Mouse (Mus musculus): ENCODE data around the gene Exoc4. TPM values are rescaled to one million over a fixed set of nuclear protein-coding genes. Genes with fewer than 3 reads are reported as not detected.
A peak's percentile ranks its signal among the peaks of the same experiment; 100 is the strongest.

The Exoc4 gene
- polyA plus RNA-seq, 1 experiment from 2014 or later, result 59.0 TPM

GRCm38 (mm10) chr6:33560925-33561324 lies 312.0 kb downstream of the Exoc4 start:
- Histone ChIP-seq H3K4me2 (replicated peaks) (no peak overlapping the region), H3K9me3 (no peaks in the 10 kb centered on the region), H3K27ac (replicated peaks) (no peak overlapping the region), H3K4me1 (0 out of 2 replicates have a peak, but pooled peaks cover 2% of the 10 kb centered on the region), H3K9ac (replicated peaks) (no peak overlapping the region), H3K4me3 (no peak overlapping the region), H3K36me3 (no peaks in the 10 kb centered on the region), H3K27me3 (no peaks in the 10 kb centered on the region)
- WGBS, result 88% methylated on average over 1 of the region's 1 CpGs
- ATAC-seq (replicated peaks), result no peak

GRCm38 (mm10) chr6:33561911-33562310 lies 313.0 kb downstream of the Exoc4 start:
- H3K4me3 ChIP-seq, result no peak overlapping the region
- no peak for ATAC-seq (replicated peaks)

GRCm38 (mm10) chr6:33575947-33576346 lies 327.1 kb downstream of the Exoc4 start:
- no peaks in the 10 kb centered on the region for H3K9me3 ChIP-seq
- no peak overlapping the region for H3K4me2 ChIP-seq (replicated peaks)
- H3K27ac ChIP-seq (replicated peaks), result no peak overlapping the region
- WGBS, result 86% methylated on average over 4 of the region's 4 CpGs
- no peaks in the 10 kb centered on the region for H3K4me1 ChIP-seq
- no peak for ATAC-seq (replicated peaks)
- no peaks in the 10 kb centered on the region for H3K36me3 ChIP-seq
- no peak overlapping the region for H3K4me3 ChIP-seq
- no peaks in the 10 kb centered on the region for H3K27me3 ChIP-seq
- no peak overlapping the region for H3K9ac ChIP-seq (replicated peaks)

More at GRCm38 (mm10) chr6:33561911-33562310, 313.0 kb downstream of the Exoc4 start:
- Histone ChIP-seq H3K4me1 (no peaks in the 10 kb centered on the region), H3K36me3 (no peaks in the 10 kb centered on the region), H3K9ac (replicated peaks) (no peak overlapping the region), H3K27ac (replicated peaks) (no peak overlapping the region), H3K4me2 (replicated peaks) (no peak overlapping the region), H3K9me3 (no peaks in the 10 kb centered on the region), H3K27me3 (no peaks in the 10 kb centered on the region)
- WGBS, result 88% methylated on average over 2 of the region's 2 CpGs

- H3K4me3 ChIP-seq, result no peak overlapping the region
- no peak overlapping the region for H3K27ac ChIP-seq (replicated peaks)
- H3K36me3 ChIP-seq, result no peaks in the 10 kb centered on the region
- H3K9ac ChIP-seq (replicated peaks), result no peak overlapping the region
- ATAC-seq (replicated peaks), result no peak
- no peak overlapping the region for H3K4me2 ChIP-seq (replicated peaks)
- H3K9me3 ChIP-seq, result no peaks in the 10 kb centered on the region
- H3K27me3 ChIP-seq, result no peaks in the 10 kb centered on the region
- H3K4me1 ChIP-seq, result no peaks in the 10 kb centered on the region
- 95% methylated on average over 4 of the region's 4 CpGs for WGBS
Observed at GRCm38 (mm10) chr6:33608469-33608868, 359.6 kb downstream of the Exoc4 start.

- Histone ChIP-seq H3K27ac (replicated peaks) (no peak overlapping the region), H3K9ac (replicated peaks) (no peak overlapping the region), H3K9me3 (no peaks in the 10 kb centered on the region), H3K4me2 (replicated peaks) (no peak overlapping the region), H3K36me3 (no peaks in the 10 kb centered on the region), H3K4me1 (no peaks in the 10 kb centered on the region; the same call in 1 of the 2 replicates), H3K27me3 (no peaks in the 10 kb centered on the region), H3K4me3 (no peak overlapping the region)
- ATAC-seq (replicated peaks), result no peak
- WGBS, result 33% methylated on average over 1 of the region's 1 CpGs
Observed at GRCm38 (mm10) chr6:33613978-33614377, 365.1 kb downstream of the Exoc4 start.

- H3K27ac ChIP-seq (replicated peaks), result no peak overlapping the region
- H3K4me1 ChIP-seq, result no peaks in the 10 kb centered on the region; the same call in 1 of the 2 replicates
- no peaks in the 10 kb centered on the region for H3K9me3 ChIP-seq
- H3K36me3 ChIP-seq, result no peaks in the 10 kb centered on the region
- WGBS, result 99% methylated on average over 5 of the region's 5 CpGs
- no peak overlapping the region for H3K4me3 ChIP-seq
- no peak for ATAC-seq (replicated peaks)
- no peaks in the 10 kb centered on the region for H3K27me3 ChIP-seq
- no peak overlapping the region for H3K9ac ChIP-seq (replicated peaks)
- H3K4me2 ChIP-seq (replicated peaks), result no peak overlapping the region
Observed at GRCm38 (mm10) chr6:33618590-33618989, 369.7 kb downstream of the Exoc4 start.

- Histone ChIP-seq H3K9ac (replicated peaks) (no peak overlapping the region), H3K4me2 (replicated peaks) (no peak overlapping the region), H3K27me3 (no peaks in the 10 kb centered on the region), H3K9me3 (no peaks in the 10 kb centered on the region), H3K4me1 (no peaks in the 10 kb centered on the region), H3K27ac (replicated peaks) (no peak overlapping the region), H3K36me3 (no peaks in the 10 kb centered on the region), H3K4me3 (no peak overlapping the region)
- 57% methylated on average over 1 of the region's 1 CpGs for WGBS
- ATAC-seq (replicated peaks), result no peak
Observed at GRCm38 (mm10) chr6:33620701-33621100, 371.8 kb downstream of the Exoc4 start.

GRCm38 (mm10) chr6:33625931-33626330 lies 377.0 kb downstream of the Exoc4 start:
- Histone ChIP-seq H3K9me3 (no peaks in the 10 kb centered on the region; the same call in 1 of the 2 replicates), H3K4me1 (no peaks in the 10 kb centered on the region)
- no peak for ATAC-seq (replicated peaks)

GRCm38 (mm10) chr6:33631133-33631532 lies 382.2 kb downstream of the Exoc4 start:
- Histone ChIP-seq H3K36me3 (no peaks in the 10 kb centered on the region), H3K27ac (replicated peaks) (no peak overlapping the region), H3K27me3 (no peaks in the 10 kb centered on the region), H3K4me1 (peaks cover 3% of the 10 kb centered on the region; the same call in 1 of the 2 replicates), H3K9me3 (no peaks in the 10 kb centered on the region; the same call in 1 of the 2 replicates), H3K9ac (replicated peaks) (no peak overlapping the region), H3K4me3 (no peak overlapping the region), H3K4me2 (replicated peaks) (no peak overlapping the region)
- WGBS, result 93% methylated on average over 2 of the region's 2 CpGs
- no peak for ATAC-seq (replicated peaks)

More at GRCm38 (mm10) chr6:33625931-33626330, 377.0 kb downstream of the Exoc4 start:
- H3K9ac ChIP-seq (replicated peaks), result no peak overlapping the region
- H3K4me2 ChIP-seq (replicated peaks), result no peak overlapping the region
- H3K36me3 ChIP-seq, result no peaks in the 10 kb centered on the region
- no peak overlapping the region for H3K4me3 ChIP-seq
- no peaks in the 10 kb centered on the region for H3K27me3 ChIP-seq
- no peak overlapping the region for H3K27ac ChIP-seq (replicated peaks)

GRCm38 (mm10) chr6:33637192-33637591 lies 388.3 kb downstream of the Exoc4 start:
- no peak for ATAC-seq (replicated peaks)
- Histone ChIP-seq H3K27me3 (no peaks in the 10 kb centered on the region), H3K27ac (replicated peaks) (no peak overlapping the region), H3K36me3 (no peaks in the 10 kb centered on the region), H3K9ac (replicated peaks) (no peak overlapping the region), H3K9me3 (no peaks in the 10 kb centered on the region), H3K4me3 (no peak overlapping the region), H3K4me1 (peaks cover 4% of the 10 kb centered on the region; the same call in 1 of the 2 replicates), H3K4me2 (replicated peaks) (no peak overlapping the region)
- WGBS, result 54% methylated on average over 2 of the region's 2 CpGs

GRCm38 (mm10) chr6:33681778-33682640 lies 433.1 kb downstream of the Exoc4 start:
- H3K27ac ChIP-seq (replicated peaks), result peak overlapping the region; percentile 79
- H3K4me1 ChIP-seq, result peaks cover 17% of the 10 kb centered on the region
- ATAC-seq (replicated peaks), result peak; percentile 97
- no peak overlapping the region for H3K4me3 ChIP-seq
- H3K27me3 ChIP-seq, result no peaks in the 10 kb centered on the region
- no peaks in the 10 kb centered on the region for H3K36me3 ChIP-seq
- no peak overlapping the region for H3K4me2 ChIP-seq (replicated peaks)
- no peaks in the 10 kb centered on the region for H3K9me3 ChIP-seq
- no peak overlapping the region; the same call in 1 of the 2 replicates for H3K9ac ChIP-seq (replicated peaks)
- WGBS, result 26% methylated on average over 10 of the region's 10 CpGs

GRCm38 (mm10) chr6:33683533-33683932 lies 434.6 kb downstream of the Exoc4 start:
- ATAC-seq (replicated peaks), result no peak
- no peak overlapping the region for H3K27ac ChIP-seq (replicated peaks)
- H3K9me3 ChIP-seq, result no peaks in the 10 kb centered on the region
- peaks cover 17% of the 10 kb centered on the region for H3K4me1 ChIP-seq
- H3K27me3 ChIP-seq, result no peaks in the 10 kb centered on the region
- no peaks in the 10 kb centered on the region for H3K36me3 ChIP-seq
- 82% methylated on average over 3 of the region's 3 CpGs for WGBS
- H3K4me3 ChIP-seq, result no peak overlapping the region
- H3K9ac ChIP-seq (replicated peaks), result no peak overlapping the region
- H3K4me2 ChIP-seq (replicated peaks), result no peak overlapping the region

Measured in forebrain, embryonic 15.5 days (tissue).